Comparison of ENCODE assay signal across 27 mouse cellular contexts in genomic region chrX:99222017-99222416, GRCm38 (mm10).
DNase-seq lines count a peak whose midpoint lies in the region; ATAC-seq lines count a peak whose summit lies in the region.
"Had no signal": no experiment of that assay in that cellular context is flagged by ENCODE, and none has a peak within 500 bp of the region (broad histone marks: within the 10 kb centered on the region; RNA-seq: fewer than 3 reads in every experiment).

No protein-coding gene starts in this region.

- H3K9me3 ChIP-seq in midbrain, embryonic 11.5 days (ENCODE audit: control insufficient read depth, low read length): no peaks in the 10 kb centered on the region
- no peaks in the 10 kb centered on the region for H3K9me3 ChIP-seq in midbrain, embryonic 15.5 days
- H3K9me3 ChIP-seq in heart, embryonic 10.5 days: no peaks in the 10 kb centered on the region
- H3K9me3 ChIP-seq in liver, embryonic 11.5 days (ENCODE audit: control insufficient read depth, low read length): no peaks in the 10 kb centered on the region
- H3K9me3 ChIP-seq: embryonic facial prominence, embryonic 10.5 days; embryonic facial prominence, embryonic 12.5 days; forebrain, embryonic 13.5 days; forebrain, embryonic 15.5 days; G1E had no signal

- H3K4me1 ChIP-seq in midbrain, embryonic 11.5 days (ENCODE audit: control insufficient read depth, insufficient read depth, low read length): peaks cover 18% of the 10 kb centered on the region
- no peaks in the 10 kb centered on the region for H3K4me1 ChIP-seq in midbrain, embryonic 15.5 days
- H3K4me1 ChIP-seq in heart, embryonic 10.5 days: peaks cover 34% of the 10 kb centered on the region
- H3K4me1 ChIP-seq in liver, embryonic 11.5 days (replicated peaks; ENCODE audit: control insufficient read depth, insufficient read depth, low read length): no peaks in the 10 kb centered on the region

- 81% methylated on average over 5 of the region's 5 CpGs for WGBS in midbrain, embryonic 11.5 days
- WGBS in midbrain, embryonic 15.5 days: 85% methylated on average over 5 of the region's 5 CpGs
- 74% methylated on average over 5 of the region's 5 CpGs for WGBS in heart, embryonic 10.5 days
- WGBS in liver, embryonic 11.5 days: 65% methylated on average over 5 of the region's 5 CpGs

- H3K9ac ChIP-seq in midbrain, embryonic 11.5 days (ENCODE audit: low read length): no peak overlapping the region
- no peak overlapping the region for H3K9ac ChIP-seq in midbrain, embryonic 15.5 days
- H3K9ac ChIP-seq in liver, embryonic 11.5 days (ENCODE audit: low read depth, low read length): no peak overlapping the region
- H3K9ac ChIP-seq: embryonic facial prominence, embryonic 12.5 days; forebrain, embryonic 13.5 days; forebrain, embryonic 15.5 days; forebrain, postnatal 0 days had no signal

- no peak overlapping the region for H3K4me3 ChIP-seq in midbrain, embryonic 11.5 days (ENCODE audit: low read depth, low read length)
- H3K4me3 ChIP-seq in midbrain, embryonic 15.5 days: no peak overlapping the region
- H3K4me3 ChIP-seq in heart, embryonic 10.5 days: no peak overlapping the region
- no peak overlapping the region for H3K4me3 ChIP-seq in liver, embryonic 11.5 days (ENCODE audit: low read depth, low read length)
- H3K4me3 ChIP-seq: embryonic facial prominence, embryonic 10.5 days; embryonic facial prominence, embryonic 12.5 days; forebrain, embryonic 13.5 days; forebrain, embryonic 15.5 days had no signal

- H3K36me3 ChIP-seq in midbrain, embryonic 11.5 days (ENCODE audit: control insufficient read depth, insufficient read depth, low read length): no peaks in the 10 kb centered on the region
- no peaks in the 10 kb centered on the region for H3K36me3 ChIP-seq in midbrain, embryonic 15.5 days (replicated peaks)
- H3K36me3 ChIP-seq in heart, embryonic 10.5 days: no peaks in the 10 kb centered on the region
- no peaks in the 10 kb centered on the region for H3K36me3 ChIP-seq in liver, embryonic 11.5 days (ENCODE audit: control insufficient read depth, insufficient read depth, low read length)
- H3K36me3 ChIP-seq: embryonic facial prominence, embryonic 10.5 days; embryonic facial prominence, embryonic 12.5 days; forebrain, embryonic 15.5 days; G1E had no signal

- no peak for ATAC-seq in midbrain, embryonic 11.5 days (ENCODE audit: low FRiP score)
- ATAC-seq in midbrain, embryonic 15.5 days (replicated peaks): no peak
- peak; percentile 87 for ATAC-seq in common myeloid progenitor, adult 5-6 weeks (replicated peaks; ENCODE audit: low read depth, poor library complexity, severe bottlenecking)
- peak; percentile 53 to 62 for ATAC-seq in hematopoietic stem cell, adult 5-6 weeks (replicated peaks in 1 of 2; ENCODE audit: insufficient read depth in 1 of 2, low FRiP score in 2 of 2, low TSS enrichment in 1 of 2, low read depth in 1 of 2, poor library complexity in 2 of 2, severe bottlenecking in 2 of 2)
- ATAC-seq in megakaryocyte-erythroid progenitor cell, adult 5-6 weeks (replicated peaks; ENCODE audit: low FRiP score, low TSS enrichment, poor library complexity, severe bottlenecking): 0 out of 2 replicates have a peak, but pooled peaks have one; percentile 37
- no peak for ATAC-seq in liver, embryonic 11.5 days (replicated peaks; ENCODE audit: low FRiP score)
- ATAC-seq: CD4-positive, CD25-positive, alpha-beta regulatory T cell, adult 4 months; forebrain, embryonic 13.5 days; forebrain, embryonic 15.5 days; forebrain, postnatal 0 days; Patski had no signal

- H3K27me3 ChIP-seq in midbrain, embryonic 11.5 days (ENCODE audit: control insufficient read depth, insufficient read depth, low read length): peaks cover 38% of the 10 kb centered on the region
- H3K27me3 ChIP-seq in midbrain, embryonic 15.5 days (replicated peaks): peaks cover 37% of the 10 kb centered on the region
- H3K27me3 ChIP-seq in heart, embryonic 10.5 days (ENCODE audit: insufficient read depth, poor library complexity, severe bottlenecking): peaks cover 84% of the 10 kb centered on the region
- H3K27me3 ChIP-seq in liver, embryonic 11.5 days (replicated peaks; ENCODE audit: control insufficient read depth, insufficient read depth, low read length): peaks cover 60% of the 10 kb centered on the region
- H3K27me3 ChIP-seq: CH12.LX; forebrain, embryonic 15.5 days had no signal

- DNase-seq in midbrain, embryonic 11.5 days (ENCODE audit: low spot score, missing footprints): peak; percentile 57
- no peak for DNase-seq in heart, embryonic 10.5 days (ENCODE audit: low spot score)
- no peak for DNase-seq in liver, embryonic 11.5 days (ENCODE audit: low spot score)
- DNase-seq in spleen, adult 12 weeks (ENCODE audit: low spot score): no peak
- DNase-seq: adrenal gland, adult 2 months; adrenal gland, postnatal 10 days; adrenal gland, postnatal 25 days; B cell, adult 2 months; cerebellum, adult 11 months; cerebellum, adult 18-20 months; cerebellum, adult 8-10 months; cerebellum, adult 9-11 months; cerebellum, postnatal 14 days; cerebellum, postnatal 36 days; forebrain, postnatal 0 days had no signal

- no peak overlapping the region for H3K4me2 ChIP-seq in midbrain, embryonic 11.5 days
- no peak overlapping the region for H3K4me2 ChIP-seq in midbrain, embryonic 15.5 days
- H3K4me2 ChIP-seq in liver, embryonic 11.5 days: no peak overlapping the region
- H3K4me2 ChIP-seq: embryonic facial prominence, embryonic 12.5 days; forebrain, embryonic 13.5 days; forebrain, embryonic 15.5 days had no signal

- no peak overlapping the region for H3K27ac ChIP-seq in midbrain, embryonic 11.5 days (ENCODE audit: low read depth, low read length)
- H3K27ac ChIP-seq in midbrain, embryonic 15.5 days: no peak overlapping the region
- no peak overlapping the region for H3K27ac ChIP-seq in heart, embryonic 10.5 days
- no peak overlapping the region for H3K27ac ChIP-seq in liver, embryonic 11.5 days (ENCODE audit: low read depth, low read length)
- H3K27ac ChIP-seq: embryonic facial prominence, embryonic 10.5 days; embryonic facial prominence, embryonic 12.5 days; forebrain, embryonic 13.5 days; forebrain, embryonic 15.5 days had no signal

Comparison
In these comparisons a context has a peak if more than half of its experiments do, and no peak if none do; other contexts are left out.
1. ATAC-seq: peak in common myeloid progenitor, adult 5-6 weeks (single experiment), hematopoietic stem cell, adult 5-6 weeks (2 of 2) and megakaryocyte-erythroid progenitor cell, adult 5-6 weeks (single experiment); none in midbrain, embryonic 11.5 days (single experiment), midbrain, embryonic 15.5 days (single experiment) and liver, embryonic 11.5 days (single experiment).